Mouse (Mus musculus) G1E (cell line): Measurements from ENCODE around the gene Gm11939.

Source experiments
- CTCF ChIP-seq: IDR thresholded peaks from 2 replicates; pipeline ENCODE4 v1.5.1; 2012; ENCODE audit warnings: low read depth, low read length, inconsistent platforms, mixed read lengths
- GATA1 ChIP-seq: IDR thresholded peaks from 2 replicates; pipeline ENCODE4 v1.6.1; 2012; ENCODE audit warnings: borderline replicate concordance, low read length, inconsistent platforms, mixed read lengths
- POLR2AphosphoS5 ChIP-seq: IDR thresholded peaks from 2 replicates; pipeline ENCODE4 v1.6.1; 2012; ENCODE audit warnings: low read depth, low read length, inconsistent platforms; ENCODE audit not compliant: insufficient replicate concordance

GRCm38 (mm10) chr11:99556195-99556594 lies 3.1 kb downstream of the Gm11939 start:
- no peak for TF ChIP-seq CTCF
- no peak for TF ChIP-seq POLR2AphosphoS5
- no peak for TF ChIP-seq GATA1
